Mouse (Mus musculus): ENCODE measurements around the gene Usp10. TPM values are rescaled to one million over a fixed set of nuclear protein-coding genes. Genes with fewer than 3 reads are reported as not detected.

Gene Usp10
- total and polyA plus RNA-seq, 3 experiments = 227 to 398 (median 263) TPM

DNA sequence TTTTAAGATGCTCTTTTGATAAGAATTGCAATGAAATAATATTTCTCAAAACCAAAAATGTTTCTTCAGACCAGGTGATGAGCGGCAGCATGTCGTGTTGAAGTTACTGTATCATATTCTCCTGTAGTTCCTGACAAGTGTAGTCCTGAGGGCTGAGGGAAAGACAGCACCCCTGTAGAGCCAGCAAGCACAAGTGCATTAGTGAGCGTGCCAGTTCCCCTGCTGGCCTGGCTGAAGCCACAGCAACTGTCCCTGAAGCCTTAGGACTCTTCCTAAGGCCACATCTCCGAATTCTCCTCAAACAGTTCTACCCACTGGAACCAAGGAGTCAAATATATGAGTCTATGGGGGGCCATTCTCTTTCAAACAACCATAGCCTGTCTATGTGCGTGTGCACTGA is 13.1 kb downstream of the Usp10 start:
- TF ChIP-seq E2F4 (IDR thresholded peaks at IDR 0.05; ENCODE audit: borderline replicate concordance, low read depth, low read length) (no peak), HCFC1 (IDR thresholded peaks at IDR 0.05; ENCODE audit: low read depth, low read length) (no peak), POLR2AphosphoS2 (IDR thresholded peaks at IDR 0.05; ENCODE audit: low read length) (no peak), POLR2AphosphoS5 (IDR thresholded peaks at IDR 0.05; ENCODE audit: borderline replicate concordance, low read depth, low read length) (no peak), CTCF (IDR thresholded peaks at IDR 0.05 in 2 of 3, conservative IDR thresholded peaks at IDR 0.05 in 1 of 3; ENCODE audit: control insufficient read depth in 1 of 3, insufficient read depth in 1 of 3, low read depth in 2 of 3, low read length in 3 of 3, poor library complexity in 1 of 3, severe bottlenecking in 1 of 3) (no peak), GABPA (IDR thresholded peaks at IDR 0.05; ENCODE audit: low read depth, low read length) (no peak), SIN3A (IDR thresholded peaks at IDR 0.05; ENCODE audit: low read length) (no peak), ZMIZ1 (IDR thresholded peaks at IDR 0.05; ENCODE audit: low read depth, low read length) (no peak), EP300 (IDR thresholded peaks at IDR 0.05; ENCODE audit: low read depth in 1 of 2, low read length in 2 of 2) (no peak), TBP (IDR thresholded peaks at IDR 0.05; ENCODE audit: low read depth, low read length) (no peak), SMC3 (IDR thresholded peaks at IDR 0.05; ENCODE audit: low read depth, low read length) (no peak), CHD2 (IDR thresholded peaks at IDR 0.05; ENCODE audit: low read length) (no peak), CHD1 (IDR thresholded peaks at IDR 0.05; ENCODE audit: low read depth, low read length) (no peak), ETS1 (IDR thresholded peaks at IDR 0.05; ENCODE audit: low read depth, low read length) (no peak), ELF1 (IDR thresholded peaks at IDR 0.05; ENCODE audit: low read depth, low read length) (no peak), MAZ (IDR thresholded peaks at IDR 0.05; ENCODE audit: low read depth, low read length) (no peak), TCF12 (IDR thresholded peaks at IDR 0.05; ENCODE audit: low read depth, low read length) (no peak), RAD21 (IDR thresholded peaks at IDR 0.05; ENCODE audit: low read depth, low read length) (no peak), GATA1 (IDR thresholded peaks at IDR 0.05; ENCODE audit: low read depth, low read length) (no peak), UBTF (IDR thresholded peaks at IDR 0.05; ENCODE audit: borderline replicate concordance, insufficient read depth, low read depth, low read length) (no peak)
- H3K36me3 ChIP-seq (ENCODE audit: control insufficient read depth in 1 of 2, insufficient read depth in 2 of 2, low read length in 2 of 2) = peaks cover 9 to 43% of the 10 kb centered on the region in 2 experiments
- H3K4me1 ChIP-seq (ENCODE audit: control insufficient read depth in 1 of 2, insufficient read depth in 2 of 2, low read length in 2 of 2) = peaks cover 4 to 32% of the 10 kb centered on the region in 2 experiments
- no peak overlapping the region for H3K9ac ChIP-seq (ENCODE audit: control insufficient read depth, low read depth, low read length, poor library complexity, severe bottlenecking)
- no peak overlapping the region for H3K4me3 ChIP-seq (ENCODE audit: control insufficient read depth in 1 of 2, insufficient read depth in 1 of 2, low read depth in 2 of 2, low read length in 2 of 2)
- peaks cover 92% of the 10 kb centered on the region for H3K79me2 ChIP-seq (ENCODE audit: control insufficient read depth, insufficient read depth, low read length, poor library complexity)
- no peaks in the 10 kb centered on the region for H3K27me3 ChIP-seq (ENCODE audit: control insufficient read depth in 1 of 2, insufficient read depth in 2 of 2, low read length in 2 of 2)
- DNase-seq (ENCODE audit: low read depth, low spot score) = no peak
- H3K9me3 ChIP-seq (replicated peaks; ENCODE audit: insufficient read depth, low read length) = no peaks in the 10 kb centered on the region
- no peak overlapping the region for H3K27ac ChIP-seq (ENCODE audit: control insufficient read depth, low read depth, low read length)

DNA sequence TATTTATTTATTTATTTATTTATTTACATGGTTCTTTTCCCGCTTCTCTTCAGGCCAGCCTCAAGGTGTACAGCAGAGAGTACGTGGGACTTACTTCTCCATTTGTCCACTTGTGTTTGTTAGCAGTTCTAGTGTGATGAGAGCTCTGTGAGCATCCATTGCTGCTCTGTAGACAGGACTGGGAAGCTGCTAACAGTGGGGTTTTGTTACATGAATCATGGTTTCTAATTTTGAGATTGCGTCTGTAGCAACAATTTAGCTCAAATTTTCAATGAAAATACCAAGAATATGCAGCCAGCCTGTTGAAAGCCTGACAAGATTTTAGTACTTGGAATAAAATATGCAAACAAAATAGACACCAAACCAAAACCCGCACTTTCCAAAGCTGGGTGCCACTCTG is 15.3 kb downstream of the Usp10 start:
- Histone ChIP-seq H3K27me3 (ENCODE audit: control insufficient read depth in 1 of 2, insufficient read depth in 2 of 2, low read length in 2 of 2) (no peaks in the 10 kb centered on the region), H3K79me2 (ENCODE audit: control insufficient read depth, insufficient read depth, low read length, poor library complexity) (peaks cover 95% of the 10 kb centered on the region), H3K36me3 (ENCODE audit: control insufficient read depth in 1 of 2, insufficient read depth in 2 of 2, low read length in 2 of 2) (peaks cover 9 to 40% of the 10 kb centered on the region in 2 experiments), H3K27ac (ENCODE audit: control insufficient read depth, low read depth, low read length) (no peak overlapping the region), H3K9ac (ENCODE audit: control insufficient read depth, low read depth, low read length, poor library complexity, severe bottlenecking) (no peak overlapping the region), H3K4me3 (ENCODE audit: control insufficient read depth in 1 of 2, insufficient read depth in 1 of 2, low read depth in 2 of 2, low read length in 2 of 2) (no peak overlapping the region), H3K9me3 (replicated peaks; ENCODE audit: insufficient read depth, low read length) (no peaks in the 10 kb centered on the region), H3K4me1 (ENCODE audit: control insufficient read depth in 1 of 2, insufficient read depth in 2 of 2, low read length in 2 of 2) (peaks cover 4 to 30% of the 10 kb centered on the region in 2 experiments; a peak in 3 of 4 replicates)
- no peak for DNase-seq (ENCODE audit: low read depth, low spot score)
- no peak for TF ChIP-seq BHLHE40 (IDR thresholded peaks at IDR 0.05; ENCODE audit: borderline replicate concordance, low read depth, low read length)
- no peak for TF ChIP-seq SMC3 (IDR thresholded peaks at IDR 0.05; ENCODE audit: low read depth, low read length)
- no peak for TF ChIP-seq RAD21 (IDR thresholded peaks at IDR 0.05; ENCODE audit: low read depth, low read length)
- TF ChIP-seq MAX (IDR thresholded peaks at IDR 0.05; ENCODE audit: low read length) = no peak
- TF ChIP-seq NELFE (IDR thresholded peaks at IDR 0.05; ENCODE audit: low read depth, low read length) = no peak
